Mouse (Mus musculus) stomach, postnatal 0 days (tissue): ENCODE results near the gene Ttll13.

Experiments used
- CTCF ChIP-seq: IDR thresholded peaks from 2 replicates; pipeline ENCODE4 v1.5.1; 2016; ENCODE audit warnings: antibody characterized with exemption, low read depth, mild to moderate bottlenecking, moderate library complexity
- EP300 ChIP-seq: optimal IDR thresholded peaks from 2 replicates; pipeline ENCODE3; 2016; ENCODE audit warnings: antibody characterized with exemption

GRCm38 (mm10) chr7:80244851-80245250 lies 1.3 kb upstream of the Ttll13 start:
- TF ChIP-seq EP300: no peak
- no peak for TF ChIP-seq CTCF
